Comparison of ENCODE assay signal across 8 mouse cellular contexts in genomic region chr11:70525184-70525678, GRCm38 (mm10). TPM values are rescaled to one million over a fixed set of nuclear protein-coding genes. Genes with fewer than 3 reads are reported as not detected.
DNase-seq lines count a peak whose midpoint lies in the region; ATAC-seq lines count a peak whose summit lies in the region.

TSS of gene Psmb6 (plus strand) at chr11:70525367.

- peak within 1 kb of the TSS; percentile 68 for H3K9ac ChIP-seq in hindbrain, embryonic 14.5 days

- H3K27me3 ChIP-seq in hindbrain, embryonic 14.5 days (ENCODE audit: control insufficient read depth, insufficient read depth, low read length): no peaks in the 10 kb centered on the region

- H3K4me1 ChIP-seq in hindbrain, embryonic 14.5 days (replicated peaks; ENCODE audit: control insufficient read depth, insufficient read depth, low read length): peaks cover 7% of the 10 kb centered on the region

- peak; percentile 94 for ATAC-seq in hindbrain, embryonic 14.5 days (ENCODE audit: low FRiP score)

- DNase-seq in R1 (ENCODE audit: low read depth, low spot score): peak; percentile 99
- peak; percentile 91 to 93 for DNase-seq in cerebellum, postnatal 25 days
- peak; percentile 78 to 86 for DNase-seq in frontal cortex, postnatal 25 days (ENCODE audit: low spot score in 2 of 2)
- peak; percentile 93 for DNase-seq in hindbrain, embryonic 14.5 days (ENCODE audit: low spot score)
- DNase-seq in layer of hippocampus, postnatal 36 days: peak; percentile 92
- DNase-seq in lung, postnatal 36 days: peak; percentile 98
- peak; percentile 99 for DNase-seq in retina, postnatal 1 day
- peak; percentile 79 to 87 for DNase-seq in urinary bladder, adult 18-20 months (ENCODE audit: low spot score in 2 of 2)

- no peaks in the 10 kb centered on the region for H3K9me3 ChIP-seq in hindbrain, embryonic 14.5 days (ENCODE audit: control insufficient read depth, low read length)

- H3K4me3 ChIP-seq in hindbrain, embryonic 14.5 days (replicated peaks; ENCODE audit: low read length): peak within 1 kb of the TSS; percentile 58

- H3K4me2 ChIP-seq in hindbrain, embryonic 14.5 days (replicated peaks): peak within 1 kb of the TSS; percentile 85

- under 1% methylated on average over 25 of the region's 26 CpGs for WGBS in hindbrain, embryonic 14.5 days

- peak within 1 kb of the TSS; percentile 49 for H3K27ac ChIP-seq in hindbrain, embryonic 14.5 days

- H3K36me3 ChIP-seq in hindbrain, embryonic 14.5 days (replicated peaks; ENCODE audit: control insufficient read depth, insufficient read depth): peaks cover 31% of the 10 kb centered on the region

RNA-seq across cellular contexts. Expression of gene Psmb6, which starts in this region (rescaled TPM):
- 747 and 789 TPM in 2 replicates for polyA plus RNA-seq in hindbrain, embryonic 14.5 days (2014; fragmentation: Nextera tagmentation; extraction: Ambion mirVana)
- total RNA-seq in layer of hippocampus, postnatal 36 days (2021): 100 to 1,000 TPM; 174 to 193 TPM

Comparison
In these comparisons a context has a peak if more than half of its experiments do, and no peak if none do; other contexts are left out.
1. Peak in every context shown above with its lines: DNase-seq, ATAC-seq, H3K4me3 ChIP-seq and H3K27ac ChIP-seq.